Mouse (Mus musculus) adipocyte (in vitro differentiated cells): ENCODE data around the gene Olfr1153.

Experiments
- DNase-seq: peaks from one replicate; pipeline ENCODE4 v3.0.0-alpha.2; 2016; ENCODE audit warnings: low spot score

The Olfr1153 gene

GRCm38 (mm10) chr2:87894662-87895061 is at the start of gene Olfr1153:
Olfr1153 (plus strand) TSS chr2:87894962.
- DNase-seq = no peak

- DNase-seq = no peak
Observed at GRCm38 (mm10) chr2:87855562-87855961, 39.2 kb upstream of the Olfr1153 start, which contains the start of gene Olfr1151. Olfr1151 (plus strand) TSS chr2:87855862.

GRCm38 (mm10) chr2:87866192-87866591 is 28.6 kb upstream of the Olfr1153 start, which contains the start of gene Olfr1152:
Olfr1152 (plus strand) TSS chr2:87866492.
- no peak for DNase-seq

GRCm38 (mm10) chr2:87905066-87905465 is 10.3 kb downstream of the Olfr1153 start, which contains the start of gene Olfr1154:
Olfr1154 (minus strand) TSS chr2:87905166.
- DNase-seq = no peak

GRCm38 (mm10) chr2:87945037-87945436 is 50.3 kb downstream of the Olfr1153 start, which contains the start of gene Olfr1155:
Olfr1155 (minus strand) TSS chr2:87945137.
- DNase-seq = no peak
